Mouse (Mus musculus) Patski (cell line): ENCODE results near the gene Atp4b. TPM values are rescaled to one million over a fixed set of nuclear protein-coding genes. Genes with fewer than 3 reads are reported as not detected.

Source experiments
- ATAC-seq: fragments of 100-300 bp; one replicate; pipeline ENCODE4 v1.8.0; 2021
- CTCF ChIA-PET: fragments of 350-600 bp; sonication (Branson Sonifier 250); formaldehyde crosslinking; loops from one replicate; lab custom pipeline; 2022; ENCODE audit warnings: inconsistent platforms; lab: Charles Lee
- POLR2A ChIA-PET: fragments of 350-600 bp; sonication (Branson Sonifier 250); formaldehyde crosslinking; loops from one replicate; lab custom pipeline; 2022; ENCODE audit warnings: antibody characterized with exemption, inconsistent platforms; lab: Charles Lee
- DNase-seq: peaks from one replicate; pipeline ENCODE4 v3.0.0-alpha.2; 2011; ENCODE audit warnings: low read depth, low spot score
- H3K27me3 ChIP-seq: fragments of 371-371 bp; one replicate; pipeline ENCODE4 v1.5.1; 2021
- CTCF ChIP-seq: fragments of 100-300 bp; IDR thresholded peaks from one replicate; pipeline ENCODE4 v1.5.1; 2021
- in situ Hi-C: fragments of 300-500 bp; cut with MboI; formaldehyde crosslinking; loops from 3 replicates; pipeline ENCODE4 v1.11.1; 2018; ENCODE audit warnings: low pct_unique_long_range_greater_than_20kb, mixed read lengths
- polyA plus RNA-seq: library from polyadenylated mRNA; unstranded; gene quantifications from one replicate; pipeline ENCODE4 v1.2.3, GENCODE M21; 2021

Gene Atp4b
- not detected for polyA plus RNA-seq

GRCm38 (mm10) chr8:13396725-13397124 is at the start of gene Atp4b:
Gene Atp4b, minus strand, starts transcription at chr8:13396825.
- H3K27me3 ChIP-seq: peaks cover 4% of the 10 kb centered on the region
- POLR2A ChIA-PET: no interaction called here
- CTCF ChIA-PET: no interaction called here
- DNase-seq (no peak), ATAC-seq (no peak)
- no peak for TF ChIP-seq CTCF
- in situ Hi-C loops: no loop called here

GRCm38 (mm10) chr8:13442152-13442551 is 45.5 kb upstream of the Atp4b start:
- ChIA-PET CTCF (interaction anchor here (1.1 kb wide), 1 partner anchor 13 kb away, joined by 3 read pairs; no protein-coding TSS in a partner anchor), POLR2A (no interaction called here)
- TF ChIP-seq CTCF: no peak
- in situ Hi-C loops: no loop called here
- H3K27me3 ChIP-seq: no peaks in the 10 kb centered on the region
- DNase-seq: no peak
- no peak for ATAC-seq

GRCm38 (mm10) chr8:13437531-13437930 is 40.9 kb upstream of the Atp4b start:
- DNase-seq: no peak
- CTCF ChIA-PET: no interaction called here
- POLR2A ChIA-PET: no interaction called here
- peaks cover 3% of the 10 kb centered on the region for H3K27me3 ChIP-seq
- in situ Hi-C loops: no loop called here
- TF ChIP-seq CTCF: no peak
- ATAC-seq: no peak

- POLR2A ChIA-PET: no interaction called here
Measured at GRCm38 (mm10) chr8:13436052-13436451, 39.4 kb upstream of the Atp4b start.

GRCm38 (mm10) chr8:13434889-13435288 is 38.3 kb upstream of the Atp4b start, which contains the start of gene Tmem255b:
Gene Tmem255b, plus strand, starts transcription at chr8:13435189.
- CTCF ChIA-PET: no interaction called here
- in situ Hi-C loops: no loop called here
- ATAC-seq (no peak), DNase-seq (no peak)
- TF ChIP-seq CTCF: no peak
- peaks cover 3% of the 10 kb centered on the region for H3K27me3 ChIP-seq
- POLR2A ChIA-PET: no interaction called here

More at GRCm38 (mm10) chr8:13436052-13436451, 39.4 kb upstream of the Atp4b start:
- no peak for DNase-seq
- no peak for TF ChIP-seq CTCF
- in situ Hi-C loops: no loop called here
- no peak for ATAC-seq
- peaks cover 3% of the 10 kb centered on the region for H3K27me3 ChIP-seq
- CTCF ChIA-PET: no interaction called here

GRCm38 (mm10) chr8:13433130-13433529 is 36.5 kb upstream of the Atp4b start:
- H3K27me3 ChIP-seq: peaks cover 7% of the 10 kb centered on the region
- in situ Hi-C loops: no loop called here
- ChIA-PET CTCF (interaction anchor here (1.1 to 1.4 kb wide), 2 partner anchors 21 to 28 kb away, joined by 3 to 6 read pairs; no protein-coding TSS in a partner anchor), POLR2A (no interaction called here)
- TF ChIP-seq CTCF: no peak
- DNase-seq (no peak), ATAC-seq (no peak)

- in situ Hi-C loops: no loop called here
- no peak for DNase-seq
- CTCF ChIA-PET: no interaction called here
- POLR2A ChIA-PET: no interaction called here
- H3K27me3 ChIP-seq: peaks cover 7% of the 10 kb centered on the region
- no peak for TF ChIP-seq CTCF
- no peak for ATAC-seq
Measured at GRCm38 (mm10) chr8:13430866-13431265, 34.2 kb upstream of the Atp4b start.

GRCm38 (mm10) chr8:13430412-13430811 is 33.8 kb upstream of the Atp4b start:
- ATAC-seq (no peak), DNase-seq (no peak)
- TF ChIP-seq CTCF: no peak
- CTCF ChIA-PET: no interaction called here
- in situ Hi-C loops: no loop called here
- POLR2A ChIA-PET: no interaction called here
- H3K27me3 ChIP-seq: peaks cover 5% of the 10 kb centered on the region

- ChIA-PET POLR2A (no interaction called here), CTCF (no interaction called here)
- no peak for ATAC-seq
- H3K27me3 ChIP-seq: peaks cover 4% of the 10 kb centered on the region
- in situ Hi-C loops: no loop called here
- no peak for TF ChIP-seq CTCF
- no peak for DNase-seq
Measured at GRCm38 (mm10) chr8:13428156-13428555, 31.5 kb upstream of the Atp4b start.

GRCm38 (mm10) chr8:13427351-13427750 is 30.7 kb upstream of the Atp4b start:
- POLR2A ChIA-PET: no interaction called here
- in situ Hi-C loops: no loop called here
- no peak for TF ChIP-seq CTCF
- peaks cover 4% of the 10 kb centered on the region for H3K27me3 ChIP-seq
- ATAC-seq (no peak), DNase-seq (no peak)
- CTCF ChIA-PET: no interaction called here

- DNase-seq (no peak), ATAC-seq (no peak)
- POLR2A ChIA-PET: no interaction called here
- CTCF ChIA-PET: interaction anchor here (3.3 kb wide), 1 partner anchor 9 kb away, joined by 8 read pairs; no protein-coding TSS in a partner anchor
- in situ Hi-C loops: no loop called here
- H3K27me3 ChIP-seq: peaks cover 14% of the 10 kb centered on the region
- TF ChIP-seq CTCF: no peak
Measured at GRCm38 (mm10) chr8:13420970-13421369, 24.3 kb upstream of the Atp4b start.

GRCm38 (mm10) chr8:13419111-13419639 is 22.6 kb upstream of the Atp4b start:
- POLR2A ChIA-PET: no interaction called here
- ATAC-seq: no peak
- peaks cover 27% of the 10 kb centered on the region for H3K27me3 ChIP-seq
- TF ChIP-seq CTCF: no peak
- no peak for DNase-seq
- CTCF ChIA-PET: no interaction called here
- in situ Hi-C loops: loop anchor here (10.0 kb wide), 1 partner anchor 336 kb away; the partner anchor contains the start of gene Cdc16
